Mouse (Mus musculus): ENCODE results near the gene Cdkl3. TPM values are rescaled to one million over a fixed set of nuclear protein-coding genes. Genes with fewer than 3 reads are reported as not detected.

Cdkl3 gene
- 4.0 and 4.6 TPM in 2 replicates for polyA plus RNA-seq (2015; fragmentation: Nextera tagmentation; extraction: Ambion mirVana)

DNA sequence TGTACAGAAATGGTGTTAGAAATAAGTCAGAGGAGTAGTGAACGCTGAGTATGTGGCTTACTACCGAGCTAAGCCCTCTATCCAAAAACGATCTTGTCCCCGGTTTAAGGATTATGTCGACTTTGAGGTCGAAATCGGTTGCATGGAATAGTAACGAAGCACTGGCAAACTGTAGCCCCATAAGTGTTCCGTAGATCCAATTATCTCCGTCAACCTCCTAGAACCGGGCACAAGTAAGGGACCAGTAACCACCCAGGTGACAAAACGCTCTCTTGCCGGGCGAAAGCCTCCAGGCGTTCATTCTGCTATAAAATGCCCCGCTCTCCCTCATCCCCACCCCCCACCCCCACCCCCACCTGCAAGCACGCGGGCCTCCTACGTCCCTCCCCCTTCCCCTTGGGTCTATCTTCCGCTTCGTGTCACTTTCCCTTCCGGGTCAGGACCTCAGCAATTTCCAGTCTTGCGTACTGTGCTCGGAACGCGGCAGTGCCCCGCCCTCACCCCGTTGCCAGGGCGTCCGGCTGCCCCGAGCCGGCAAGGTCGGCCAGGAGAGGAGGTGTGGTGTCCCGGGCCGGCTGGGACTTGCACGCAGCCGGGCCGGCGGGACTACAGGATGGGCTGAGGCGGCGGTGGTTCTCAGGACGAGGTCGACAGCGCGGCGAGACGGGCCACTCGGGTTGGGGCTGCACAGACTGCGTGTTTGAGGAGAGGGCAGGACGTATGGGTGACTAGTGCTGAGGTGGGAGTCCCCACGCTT is at the start of gene Cdkl3:
TSS of gene Cdkl3 (plus strand) at position 450 of the 757 bp plus-strand sequence.

DNA sequence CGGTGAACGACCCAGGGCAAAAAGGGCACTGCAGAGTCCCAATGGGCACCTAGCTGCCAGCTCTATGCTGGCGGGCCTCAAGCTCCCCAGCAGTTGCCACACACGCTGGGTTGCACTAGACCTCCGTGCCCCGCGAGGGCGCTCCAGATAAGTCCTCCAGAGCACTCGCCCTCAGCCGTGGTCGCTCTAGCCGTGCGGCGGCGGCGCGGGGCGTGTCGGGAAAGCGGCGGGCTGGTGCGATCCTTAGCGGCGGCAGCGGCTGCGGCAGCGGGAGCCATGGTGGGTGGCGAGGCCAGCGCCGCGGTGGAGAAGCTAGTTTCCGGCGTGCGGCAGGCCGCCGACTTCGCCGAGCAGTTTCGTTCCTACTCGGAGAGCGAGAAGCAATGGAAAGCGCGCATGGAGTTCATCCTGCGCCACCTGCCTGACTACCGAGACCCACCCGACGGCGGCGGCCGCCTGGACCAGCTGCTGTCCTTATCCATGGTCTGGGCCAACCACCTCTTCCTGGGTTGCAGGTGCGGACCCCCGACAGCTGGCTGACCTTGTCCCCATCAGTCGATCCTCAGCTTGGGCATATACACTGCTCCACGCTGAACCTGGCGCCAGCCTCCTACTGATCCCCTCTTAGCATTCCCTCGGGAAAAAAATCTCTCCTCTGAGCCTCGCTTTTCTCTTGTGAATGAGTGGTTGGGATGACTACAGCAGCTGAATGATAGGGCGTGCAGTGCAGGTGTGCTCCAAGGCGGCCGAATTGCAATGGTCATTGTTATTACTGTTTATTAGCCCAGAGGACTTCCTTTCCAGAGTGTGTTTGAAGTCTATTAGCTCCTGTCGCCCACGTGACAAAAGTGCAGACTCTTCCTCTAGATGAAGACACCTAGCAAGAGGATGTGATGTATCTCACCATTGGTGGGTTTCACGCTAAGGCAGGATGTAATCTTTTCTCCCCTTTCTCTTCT is 36.3 kb upstream of the Cdkl3 start, which contains the start of gene Cdkn2aipnl:
TSS of gene Cdkn2aipnl (plus strand) at position 219 of the 959 bp plus-strand sequence.

DNA sequence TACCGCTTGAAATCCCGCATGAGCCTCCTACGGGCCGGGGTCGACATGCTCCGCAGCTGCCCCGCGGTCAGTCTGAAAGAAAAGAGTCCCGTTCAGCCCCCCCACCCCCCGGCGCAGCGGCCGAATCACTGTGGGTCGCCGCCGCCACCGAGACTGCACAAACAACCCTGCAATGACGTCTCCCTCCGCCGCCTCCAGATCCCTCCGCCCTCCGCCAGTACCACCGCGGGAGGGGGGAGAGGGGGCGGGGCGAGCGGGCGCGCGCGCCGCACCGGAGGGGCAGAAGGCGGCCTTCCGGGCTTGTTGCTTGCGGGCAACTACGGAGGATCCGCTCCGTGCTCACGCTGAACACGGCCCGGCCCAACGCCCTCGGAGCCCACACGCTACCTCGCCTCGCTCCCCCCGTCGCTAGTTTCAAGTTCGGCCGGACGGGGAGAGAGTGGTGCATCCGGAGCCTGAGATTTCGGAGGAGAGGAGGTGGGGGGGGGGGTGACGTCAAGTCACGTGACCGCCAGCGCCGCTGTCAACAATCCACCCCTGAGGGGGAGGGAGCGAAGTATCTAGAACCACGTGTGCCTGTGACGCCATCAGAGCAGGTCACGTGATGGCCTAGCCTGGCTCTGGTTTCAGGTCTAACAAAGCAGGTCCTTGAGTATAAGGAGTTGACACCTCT is 3.6 kb upstream of the Cdkl3 start, which contains the start of gene Ube2b:
TSS of gene Ube2b (minus strand) at position 473 of the 673 bp plus-strand sequence.

DNA sequence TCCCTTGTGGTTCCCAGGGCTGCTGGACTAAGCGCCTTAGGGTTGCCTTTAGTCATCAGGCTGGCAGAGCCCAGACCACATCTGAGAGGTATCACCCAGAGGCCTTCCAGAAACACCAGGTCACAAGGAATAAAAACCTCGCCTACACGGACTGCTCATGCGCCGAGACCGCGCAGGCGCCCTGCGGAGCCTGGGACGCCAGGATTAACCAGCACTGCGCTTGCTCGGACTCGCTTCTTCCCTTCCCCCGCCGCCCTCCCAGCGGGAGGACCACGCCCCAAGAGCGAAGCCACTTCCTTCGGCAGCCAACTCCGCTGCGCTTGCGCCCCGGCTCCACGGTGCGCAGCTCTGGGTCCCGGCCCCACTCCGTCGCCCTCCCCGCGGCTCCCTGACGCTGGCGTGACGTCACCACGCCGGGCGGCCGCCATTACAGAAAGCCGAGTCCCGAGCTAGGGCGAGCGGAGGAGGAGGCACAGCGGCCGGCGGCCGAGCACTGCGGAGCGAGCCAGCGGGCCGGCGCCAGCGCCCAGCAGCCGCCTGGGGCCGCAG is 94.5 kb downstream of the Cdkl3 start, which contains the start of gene Ppp2ca:
TSS of gene Ppp2ca (plus strand) at position 284 of the 549 bp plus-strand sequence.

Other genes with a start within 250 kb of the Cdkl3 start
- gene Sec24a, start 240.6 kb upstream of the Cdkl3 start, polyA plus RNA-seq (2015; fragmentation: Nextera tagmentation; extraction: Ambion mirVana): 6.8 TPM in 2 replicates
- gene Sar1b, start 240.5 kb upstream of the Cdkl3 start, polyA plus RNA-seq (2015; fragmentation: Nextera tagmentation; extraction: Ambion mirVana): 67.8 and 71.2 TPM in 2 replicates
- gene Jade2, start 146.6 kb upstream of the Cdkl3 start, polyA plus RNA-seq (2015; fragmentation: Nextera tagmentation; extraction: Ambion mirVana): 2.9 and 3.4 TPM in 2 replicates
- 63.1 and 67.5 TPM in 2 replicates for gene Cdkn2aipnl, start 36.6 kb upstream of the Cdkl3 start, polyA plus RNA-seq (2015; fragmentation: Nextera tagmentation; extraction: Ambion mirVana)
- gene Ube2b, start 3.5 kb upstream of the Cdkl3 start, polyA plus RNA-seq (2015; fragmentation: Nextera tagmentation; extraction: Ambion mirVana): 184 and 216 TPM in 2 replicates
- 35.1 and 35.2 TPM in 2 replicates for gene Ppp2ca, start 94.5 kb downstream of the Cdkl3 start, polyA plus RNA-seq (2015; fragmentation: Nextera tagmentation; extraction: Ambion mirVana)
- gene Olfr1373, start 141.3 kb downstream of the Cdkl3 start, polyA plus RNA-seq (2015; fragmentation: Nextera tagmentation; extraction: Ambion mirVana): not detected in 2 replicates
- not detected in 2 replicates for gene Olfr1371, start 209.8 kb downstream of the Cdkl3 start, polyA plus RNA-seq (2015; fragmentation: Nextera tagmentation; extraction: Ambion mirVana)
- 346 and 349 TPM in 2 replicates for gene Skp1a, start 227.8 kb downstream of the Cdkl3 start, polyA plus RNA-seq (2015; fragmentation: Nextera tagmentation; extraction: Ambion mirVana)